Mouse (Mus musculus) myocyte (in vitro differentiated cells): ENCODE data around the gene Fbxw8.

Source experiments
- CEBPB ChIP-seq: IDR thresholded peaks from 2 replicates; pipeline ENCODE4 v1.6.1; 2011; ENCODE audit warnings: mild to moderate bottlenecking, moderate library complexity; ENCODE audit not compliant: poor library complexity, insufficient read depth, severe bottlenecking
- E2F4 ChIP-seq: IDR thresholded peaks from one replicate; pipeline ENCODE4 v1.6.1; 2011; ENCODE audit warnings: mild to moderate bottlenecking, control low read depth, moderate library complexity; ENCODE audit not compliant: insufficient read depth
- MAX ChIP-seq: IDR thresholded peaks from one replicate; pipeline ENCODE4 v1.6.1; 2011; ENCODE audit warnings: low read depth, mild to moderate bottlenecking, control low read depth
- MYOG ChIP-seq, 3 experiments: IDR thresholded peaks; one replicate each; pipeline ENCODE4 v1.6.1; 2011; ENCODE audit warnings: control low read depth in 2 of 3, low read depth in 2 of 3, mild to moderate bottlenecking in 2 of 3; ENCODE audit not compliant: insufficient read length in 2 of 3, control insufficient read depth in 1 of 3, insufficient read depth in 1 of 3
- POLR2A ChIP-seq: IDR thresholded peaks from one replicate; pipeline ENCODE4 v1.6.1; 2011; ENCODE audit warnings: low read depth, mild to moderate bottlenecking, control low read depth, moderate library complexity; ENCODE audit not compliant: insufficient read length
- POLR2AphosphoS2 ChIP-seq: IDR thresholded peaks from one replicate; pipeline ENCODE4 v1.6.1; 2011; ENCODE audit warnings: low read depth, control low read depth; ENCODE audit not compliant: insufficient read length

- TF ChIP-seq MYOG (IDR thresholded peaks at IDR 0.05; ENCODE audit: control insufficient read depth in 1 of 3, insufficient read depth in 1 of 3, insufficient read length in 2 of 3, low read depth in 2 of 3), result no peak
- TF ChIP-seq POLR2A, result no peak
- no peak for TF ChIP-seq MAX
- TF ChIP-seq POLR2AphosphoS2, result no peak
- no peak for TF ChIP-seq CEBPB
- TF ChIP-seq E2F4, result no peak
Measured at GRCm38 (mm10) chr5:118128208-118128607, 27.1 kb downstream of the Fbxw8 start.
